Mouse (Mus musculus): ENCODE results near the gene Olfr1316. TPM values are rescaled to one million over a fixed set of nuclear protein-coding genes. Genes with fewer than 3 reads are reported as not detected.

Gene Olfr1316
- not detected for total RNA-seq (2021)
- long read RNA-seq, experiment 1: 0 reads
- long read RNA-seq, experiment 2: 0 reads

- DNase-seq (ENCODE audit: low spot score in 2 of 2): no peak
Observed at GRCm38 (mm10) chr2:112134877-112135276, at the start of gene Olfr1316. Olfr1316 (minus strand) TSS chr2:112134977.

- DNase-seq (ENCODE audit: low spot score in 2 of 2): no peak
Observed at GRCm38 (mm10) chr2:112153898-112154297, 19.1 kb upstream of the Olfr1316 start, which contains the start of gene Olfr1318. Olfr1318 (plus strand) TSS chr2:112154198.

DNA sequence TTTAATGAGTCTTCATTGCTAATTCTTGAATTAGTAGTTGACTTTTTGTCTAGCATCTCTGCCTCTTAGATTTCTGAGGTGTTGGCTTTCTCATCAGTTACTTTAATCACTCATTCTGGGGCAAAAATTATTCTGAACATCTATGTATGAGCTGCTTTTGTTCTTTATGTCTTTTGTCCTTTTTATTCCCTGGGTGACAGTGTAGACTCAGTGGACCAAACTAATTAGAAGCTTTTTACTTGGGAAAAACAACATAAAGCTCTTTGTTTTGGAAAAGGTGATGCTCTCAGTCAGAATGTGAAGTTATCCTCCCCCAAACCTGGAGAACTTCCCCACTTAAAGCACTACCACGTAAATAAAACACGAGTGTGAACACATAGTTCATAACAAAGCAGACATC is 5.3 kb upstream of the Olfr1316 start, which contains the start of gene Olfr1317:
Olfr1317 (plus strand) TSS at position 301 of the 400 bp plus-strand sequence.
- DNase-seq (ENCODE audit: low spot score in 2 of 2): no peak

- DNase-seq (ENCODE audit: low spot score in 2 of 2): no peak
Observed at GRCm38 (mm10) chr2:112115340-112115739, 19.4 kb downstream of the Olfr1316 start, which contains the start of gene Olfr1315-ps1. Olfr1315-ps1 (minus strand) TSS chr2:112115440.

DNA sequence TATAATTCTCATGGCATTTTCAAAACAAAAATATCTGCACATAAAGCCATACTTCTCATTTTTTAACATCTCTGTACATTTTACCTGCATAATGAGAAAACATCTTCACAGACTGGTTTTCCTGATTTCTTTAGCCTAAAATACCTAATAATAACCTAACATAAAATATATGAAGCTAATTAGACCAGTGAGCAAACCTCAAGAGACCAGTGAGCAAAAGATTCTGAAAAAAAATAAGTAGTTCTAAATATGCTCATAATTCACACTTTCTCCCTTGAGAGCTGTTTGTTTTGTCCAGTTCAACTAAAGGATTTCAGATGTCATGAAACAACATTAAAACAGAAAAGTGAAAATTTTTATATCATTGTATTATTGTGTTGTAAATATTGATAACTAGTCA is 38.1 kb downstream of the Olfr1316 start, which contains the start of gene Olfr1314:
Olfr1314 (minus strand) TSS at position 101 of the 400 bp plus-strand sequence.
- no peak for DNase-seq (ENCODE audit: low spot score in 2 of 2)

DNA sequence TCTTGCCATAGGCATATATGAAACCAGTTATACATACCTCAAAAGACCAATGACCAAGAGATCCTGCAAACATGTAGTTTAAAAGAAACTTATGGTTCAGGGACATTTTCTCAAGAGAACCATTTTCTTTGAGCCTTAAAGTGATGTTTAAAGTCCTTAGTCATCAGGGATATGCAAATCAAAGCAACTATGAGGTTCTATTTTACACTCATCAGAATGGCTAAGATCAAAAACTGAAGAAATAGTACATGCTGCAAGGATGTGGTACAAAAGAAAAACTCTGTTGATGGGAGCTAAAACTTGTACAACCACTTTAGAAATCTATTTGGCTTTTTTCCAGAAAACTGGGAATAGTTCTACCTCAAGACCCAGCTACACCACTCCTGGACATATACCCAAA is 57.0 kb downstream of the Olfr1316 start, which contains the start of gene Olfr1313:
Olfr1313 (minus strand) TSS at position 101 of the 400 bp plus-strand sequence.
- DNase-seq (ENCODE audit: low spot score in 2 of 2): no peak

Other genes with a start within 250 kb of the Olfr1316 start
- gene Olfr1306, start 218.7 kb downstream of the Olfr1316 start, total RNA-seq (2021): not detected
- under 1 TPM in 1 of 2 experiments, not detected in 1; 0.03 TPM for gene Olfr1307, start 185.5 kb downstream of the Olfr1316 start, total RNA-seq (2021)
- not detected for gene Olfr1308, start 170.0 kb downstream of the Olfr1316 start, total RNA-seq (2021)
- not detected for gene Olfr1309, start 144.7 kb downstream of the Olfr1316 start, total RNA-seq (2021)
- not detected for gene Olfr1310, start 122.3 kb downstream of the Olfr1316 start, total RNA-seq (2021)
- gene Olfr1311, start 110.6 kb downstream of the Olfr1316 start, total RNA-seq (2021): not detected
- not detected for gene Olfr1312, start 84.7 kb downstream of the Olfr1316 start, total RNA-seq (2021)
- not detected for gene Olfr1313, start 57.1 kb downstream of the Olfr1316 start, total RNA-seq (2021)
- gene Olfr1314, start 38.2 kb downstream of the Olfr1316 start, total RNA-seq (2021): not detected
- not detected for gene Olfr1315-ps1, start 19.5 kb downstream of the Olfr1316 start, total RNA-seq (2021)
- not detected for gene Olfr1317, start 5.4 kb upstream of the Olfr1316 start, total RNA-seq (2021)
- not detected for gene Olfr1318, start 19.2 kb upstream of the Olfr1316 start, total RNA-seq (2021)
- gene Lpcat4, start 104.5 kb upstream of the Olfr1316 start, total RNA-seq (2021): 1 to 10 TPM; 5.0 to 5.5 TPM
- gene Nutm1, start 124.3 kb upstream of the Olfr1316 start, total RNA-seq (2021): not detected
- gene Nop10, start 126.9 kb upstream of the Olfr1316 start, total RNA-seq (2021): 10 to 100 TPM; 51.2 to 52.0 TPM
- 10 to 100 TPM; 41.1 to 50.6 TPM for gene Slc12a6, start 130.8 kb upstream of the Olfr1316 start, total RNA-seq (2021)
- not detected for gene Gm21985, start 131.3 kb upstream of the Olfr1316 start, total RNA-seq (2021)
- gene Emc4, start 233.1 kb upstream of the Olfr1316 start, total RNA-seq (2021): 10 to 100 TPM; 65.4 to 71.6 TPM
- gene Katnbl1, start 244.2 kb upstream of the Olfr1316 start, total RNA-seq (2021): 10 to 100 TPM; 14.7 to 15.5 TPM

All from gastrocnemius, postnatal 4 days (tissue).